Mouse (Mus musculus) embryo, embryonic 10 days (tissue): ENCODE measurements around the gene 1700029I15Rik.

Source experiments
- DNase-seq: peaks from one replicate; pipeline ENCODE4 v3.0.0-alpha.2; 2015; ENCODE audit warnings: low spot score

The 1700029I15Rik gene

GRCm38 (mm10) chr2:92427882-92428281 is 45.5 kb downstream of the 1700029I15Rik start:
- peak; percentile 36 for DNase-seq

DNA sequence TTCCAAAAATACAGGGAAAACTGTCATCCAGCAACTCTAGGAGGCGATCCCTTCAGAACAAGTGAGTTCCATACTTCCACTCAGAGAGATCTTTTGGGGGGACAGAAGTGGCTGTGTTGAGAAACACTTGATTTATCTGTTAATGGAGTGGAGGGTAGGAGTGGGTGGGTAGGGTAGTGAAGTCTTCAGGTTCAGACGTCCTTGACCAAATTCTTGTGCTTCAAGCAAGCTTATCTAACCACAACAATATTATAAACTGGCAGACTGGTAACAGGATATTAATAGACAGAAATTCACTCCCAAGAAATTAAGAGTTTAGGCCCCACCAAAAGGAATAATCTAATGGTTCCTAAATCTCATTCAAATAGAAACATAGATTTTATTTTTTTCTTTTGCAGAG is 47.8 kb downstream of the 1700029I15Rik start:
- DNase-seq = no peak

DNA sequence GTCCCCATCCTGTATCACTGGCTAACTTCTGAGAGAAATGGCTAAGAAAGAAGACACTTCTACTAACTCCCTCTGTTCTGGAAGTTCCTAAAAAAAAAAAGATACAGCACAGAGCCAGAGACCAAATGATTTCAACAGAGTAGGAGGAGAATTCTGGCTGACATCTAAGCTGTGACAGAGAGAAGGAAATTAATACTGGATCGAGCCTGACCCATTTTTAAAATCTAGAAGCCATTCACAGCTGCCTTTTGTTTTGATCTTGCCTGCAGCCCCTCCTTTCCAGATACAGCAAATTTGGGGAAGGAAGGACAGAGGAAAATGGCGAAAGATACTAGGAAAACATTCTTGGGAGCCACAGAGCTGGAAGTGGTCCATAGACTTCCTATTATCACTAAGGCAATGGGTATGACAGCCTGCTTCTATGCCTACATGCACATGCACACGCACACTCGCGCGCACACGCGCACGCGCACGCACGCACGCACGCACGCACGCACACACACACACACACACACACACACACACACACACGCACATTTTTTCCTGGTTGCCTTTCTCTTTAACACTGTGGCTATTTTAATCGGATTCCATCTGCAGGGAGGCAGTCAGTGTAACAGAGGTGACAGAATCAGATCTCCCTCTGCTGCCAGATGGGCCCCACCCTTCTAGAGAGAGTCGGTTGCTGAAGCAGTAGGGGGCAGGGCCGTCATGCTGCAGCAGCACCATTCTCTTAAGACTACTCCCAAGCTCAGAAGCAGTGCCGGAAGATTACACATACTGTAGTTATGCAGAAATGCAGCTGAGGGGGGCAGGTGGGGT is 48.6 kb downstream of the 1700029I15Rik start:
- peak; percentile 57 for DNase-seq

DNA sequence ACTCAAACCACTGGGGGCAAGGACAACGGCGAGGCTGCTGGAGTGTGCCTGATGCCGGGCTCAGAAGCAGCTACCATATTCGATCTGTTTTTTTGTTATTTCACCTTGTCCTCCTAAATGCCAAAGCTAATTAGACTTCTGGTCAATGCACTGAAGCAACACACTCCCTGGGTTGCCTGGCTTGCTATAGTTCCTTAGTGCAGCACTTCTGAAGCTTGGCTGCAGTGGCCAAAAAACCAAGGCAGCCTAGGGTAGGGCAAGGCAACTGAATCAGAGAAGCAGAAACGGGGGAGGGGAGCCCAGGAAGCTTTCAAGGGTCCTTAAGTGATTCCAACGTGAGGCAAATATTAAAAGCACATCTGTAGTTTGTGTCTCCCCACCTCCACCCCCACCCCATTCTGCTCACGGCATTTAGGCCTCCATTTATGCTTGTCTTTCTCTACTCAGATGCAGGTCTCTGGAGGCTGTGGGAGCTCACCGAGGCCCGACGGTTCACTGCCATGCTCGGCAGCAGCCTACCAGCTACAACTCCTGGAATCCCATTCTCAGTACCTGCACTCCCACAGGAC is 49.4 kb downstream of the 1700029I15Rik start:
- DNase-seq = no peak

GRCm38 (mm10) chr2:92432299-92433295 is 50.3 kb downstream of the 1700029I15Rik start:
- no peak for DNase-seq

DNA sequence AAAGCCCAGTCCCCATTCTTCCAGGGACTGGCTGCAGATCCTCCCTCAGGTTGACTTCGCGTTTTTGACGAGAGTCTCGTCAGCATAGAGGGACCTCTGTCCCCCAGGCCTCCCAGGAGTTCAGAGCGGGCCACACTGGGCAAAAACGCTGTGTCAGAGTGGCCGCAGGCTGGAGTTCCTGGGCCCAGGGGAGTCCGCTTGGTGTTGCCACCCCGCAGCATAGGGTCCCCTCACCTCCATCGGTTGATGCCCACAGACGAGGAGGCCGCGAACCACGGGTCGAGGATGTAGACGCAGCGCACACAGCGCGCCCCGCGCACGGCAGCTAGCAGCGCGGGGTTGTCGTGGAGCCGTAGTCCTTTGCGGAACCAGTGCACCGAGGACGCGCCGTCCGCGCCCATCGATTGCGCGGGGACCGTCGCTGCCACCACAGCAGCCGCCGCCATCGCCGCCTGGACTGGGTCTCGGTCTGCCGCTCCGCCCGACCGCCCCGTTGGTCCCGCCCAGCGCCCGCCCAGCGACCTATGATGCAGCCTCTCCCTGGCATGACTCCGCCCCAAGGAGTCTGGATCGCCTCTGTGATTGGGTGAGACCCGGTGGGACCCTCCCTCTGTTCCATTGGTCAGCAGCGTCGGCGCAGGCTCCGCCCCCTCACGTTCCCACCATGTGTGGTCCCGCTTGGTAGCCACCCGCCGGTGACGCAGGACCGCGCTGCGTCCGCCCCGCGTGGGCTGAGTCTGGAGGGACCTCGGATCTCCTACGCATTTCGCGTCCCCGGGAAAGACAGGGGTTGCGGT is 51.4 kb downstream of the 1700029I15Rik start, which contains the start of gene Cry2:
Gene Cry2 (minus strand): TSS at position 466 of the 797 bp plus-strand sequence.
- DNase-seq = peak; percentile 99

DNA sequence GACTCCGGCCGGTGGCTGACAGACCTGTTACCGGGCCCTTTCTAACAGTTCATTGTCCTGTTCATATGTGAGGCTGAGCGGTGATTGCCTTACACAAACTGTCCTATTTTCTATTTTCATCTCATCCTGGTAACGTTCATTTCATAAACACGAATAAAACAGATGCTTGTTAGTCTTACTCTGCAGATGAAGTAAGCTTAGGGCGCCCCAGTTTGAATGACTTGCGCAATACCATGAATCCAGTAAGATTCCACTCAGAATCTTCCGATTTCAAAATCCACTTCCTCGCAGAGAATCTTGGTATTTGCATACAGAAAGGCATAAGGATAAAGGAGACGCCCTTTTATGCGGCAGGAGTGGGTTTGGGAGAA is 52.0 kb downstream of the 1700029I15Rik start:
- DNase-seq = no peak

DNA sequence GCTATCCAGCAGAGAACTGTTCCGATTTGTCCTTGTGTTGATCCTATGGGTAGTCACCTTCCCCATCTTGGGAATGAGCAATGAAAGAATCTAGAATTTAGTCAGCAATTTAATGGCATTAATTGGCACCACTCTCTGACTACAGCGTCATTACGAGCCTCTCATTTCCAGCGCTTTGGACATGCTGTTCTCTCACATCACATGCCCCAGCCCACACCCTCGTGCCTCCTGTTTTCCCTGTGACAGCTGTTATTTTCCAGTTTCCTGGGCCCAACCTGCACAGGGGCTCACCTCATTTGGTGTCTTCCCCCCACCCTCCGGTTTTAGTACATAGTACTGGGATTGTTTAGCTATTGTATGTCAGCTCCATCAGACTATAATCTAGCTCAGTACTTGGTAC is 52.7 kb downstream of the 1700029I15Rik start:
- no peak for DNase-seq
